Mouse (Mus musculus) urinary bladder, adult 18-20 months (tissue): ENCODE results near the gene Upp2.

Experiments used
- DNase-seq, 2 experiments: peaks; one replicate each; pipeline ENCODE4 v3.0.0; 2022; ENCODE audit warnings: low spot score in 2 of 2, mixed read lengths in 2 of 2

Gene Upp2

DNA sequence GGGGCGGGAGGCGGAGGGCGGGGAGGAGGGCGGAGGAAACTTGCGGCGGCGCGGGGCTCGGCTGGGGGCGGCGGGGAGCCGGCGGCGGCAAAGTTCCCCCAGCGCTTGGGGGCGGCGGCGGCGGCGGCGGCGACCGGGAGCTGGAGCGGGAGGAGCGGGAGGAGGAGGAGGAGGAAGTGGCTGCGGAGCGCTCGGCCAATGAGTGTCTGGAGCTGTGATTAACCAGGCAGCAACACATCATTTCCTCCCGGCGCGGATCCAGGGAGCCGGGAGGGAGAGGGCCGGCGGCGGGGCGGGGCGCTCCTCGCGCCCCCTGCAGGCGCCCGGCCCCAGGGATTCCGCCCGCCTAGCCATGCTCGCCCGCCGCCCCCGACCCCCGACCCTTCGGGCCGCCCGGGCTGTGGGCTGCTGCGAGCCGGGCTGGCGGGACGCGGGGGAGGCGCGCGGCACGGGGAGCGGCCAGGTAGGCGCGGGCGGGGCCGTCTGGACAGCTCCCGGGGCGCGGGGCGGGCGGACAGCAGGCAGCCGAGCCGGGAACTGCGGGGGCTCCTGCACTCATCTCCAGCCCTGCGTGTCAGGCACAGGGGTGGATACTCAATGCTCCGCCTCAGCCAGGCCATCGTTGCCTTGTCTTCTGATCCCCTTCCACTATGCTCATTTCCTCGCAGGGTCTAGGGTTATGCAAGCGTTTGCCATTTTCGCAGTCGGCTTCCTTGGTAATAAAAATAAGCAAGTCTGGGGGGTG, at the start of gene Upp2, which contains the start of gene Acvr1:
Upp2 (plus strand) TSS at position 233 of the 745 bp plus-strand sequence.
Acvr1 (minus strand) TSS at position 92 of the 745 bp plus-strand sequence.
- DNase-seq = peak; percentile 67 to 86

DNA sequence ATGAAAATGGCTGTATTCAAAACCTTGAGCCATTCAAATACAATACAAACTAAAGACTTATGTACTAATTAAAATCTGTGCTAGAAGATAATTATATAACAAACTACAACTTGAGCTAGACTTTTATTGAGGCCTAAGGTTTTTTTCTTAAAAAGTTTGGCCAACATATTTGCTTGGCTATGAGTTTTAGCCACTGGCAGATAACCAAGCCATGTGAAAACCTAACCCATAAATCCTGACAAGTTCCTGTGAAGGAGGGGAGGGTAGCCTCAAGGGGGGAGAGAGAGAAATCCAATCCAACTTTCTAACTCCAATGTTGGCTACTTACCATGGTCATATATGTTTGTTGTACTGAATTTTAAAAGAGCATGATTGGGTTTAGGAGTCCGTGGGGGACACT, 48.6 kb upstream of the Upp2 start:
- DNase-seq = no peak

DNA sequence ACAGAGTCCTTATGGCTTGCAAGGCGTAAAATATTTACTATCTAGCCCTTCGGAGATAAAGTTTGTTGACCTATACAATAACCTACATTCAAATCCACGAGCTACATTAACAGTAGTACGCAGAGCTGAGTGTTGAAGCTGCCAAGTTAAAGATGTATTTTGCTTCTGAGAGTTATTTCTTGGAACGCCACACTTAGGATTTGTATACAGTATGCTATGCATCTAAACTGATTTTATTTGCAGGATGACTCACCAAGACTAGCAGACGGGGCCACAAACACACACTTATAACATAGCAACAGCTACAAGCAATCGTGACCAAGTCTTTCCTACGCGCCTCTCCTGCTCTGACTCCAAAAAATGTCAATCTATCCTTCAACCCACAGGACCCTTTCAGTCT, 46.4 kb upstream of the Upp2 start:
- no peak for DNase-seq

DNA sequence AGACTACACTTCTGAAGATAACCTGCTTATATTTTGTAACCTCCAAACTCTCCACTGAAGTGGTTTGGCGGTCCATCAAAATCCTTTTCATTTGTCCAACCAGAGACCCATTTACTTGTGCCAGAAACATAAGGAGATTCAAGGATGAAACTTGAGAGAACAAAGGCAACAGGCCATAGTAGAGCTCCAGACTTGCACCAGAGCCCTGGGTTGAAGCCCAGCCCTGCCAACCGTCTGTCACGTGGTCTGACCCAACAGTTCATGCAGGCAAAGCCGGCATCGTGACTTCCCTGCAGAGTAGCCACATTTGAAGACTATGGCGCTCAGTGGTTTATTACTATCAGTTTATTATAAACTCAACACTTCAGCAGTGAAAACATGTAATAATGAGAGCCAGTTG, 45.5 kb upstream of the Upp2 start:
- no peak for DNase-seq

DNA sequence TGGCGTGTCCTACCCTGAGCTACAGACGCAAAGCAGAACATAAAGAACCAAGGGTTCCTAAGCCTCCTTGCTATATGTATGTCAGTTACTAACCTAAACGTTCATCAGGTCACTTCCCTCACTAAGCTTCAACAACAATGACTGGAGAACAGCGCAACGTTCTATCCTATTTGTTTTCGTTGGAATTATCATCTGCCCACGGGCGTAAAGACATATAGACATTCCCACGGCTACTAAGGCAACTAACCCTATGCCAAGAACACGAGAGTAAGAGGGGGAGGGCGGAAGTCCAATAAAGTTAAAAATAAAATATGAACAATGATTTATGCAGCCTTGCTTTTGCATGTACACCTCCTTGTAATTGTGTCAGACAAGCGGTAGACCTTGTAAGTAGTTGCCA, 44.0 kb upstream of the Upp2 start:
- DNase-seq = no peak

DNA sequence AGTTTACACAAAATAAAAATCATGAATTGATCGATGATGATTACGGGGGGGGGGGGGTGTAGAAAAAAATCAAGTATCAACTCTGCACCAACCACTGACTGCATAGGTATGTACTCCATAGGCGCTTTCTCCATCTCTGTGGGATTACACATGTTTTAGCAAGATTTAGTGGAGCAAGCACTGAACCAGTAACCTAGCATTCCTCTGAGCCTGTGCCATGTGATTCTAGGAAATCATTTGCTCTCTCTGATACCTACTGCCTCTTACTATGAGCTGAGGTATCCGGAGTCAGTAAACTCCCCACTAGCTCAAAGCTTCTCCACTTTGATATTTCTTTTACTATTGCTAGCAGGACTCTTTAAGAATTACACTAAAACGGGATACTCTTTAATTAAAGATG, 43.2 kb upstream of the Upp2 start:
- DNase-seq = no peak

DNA sequence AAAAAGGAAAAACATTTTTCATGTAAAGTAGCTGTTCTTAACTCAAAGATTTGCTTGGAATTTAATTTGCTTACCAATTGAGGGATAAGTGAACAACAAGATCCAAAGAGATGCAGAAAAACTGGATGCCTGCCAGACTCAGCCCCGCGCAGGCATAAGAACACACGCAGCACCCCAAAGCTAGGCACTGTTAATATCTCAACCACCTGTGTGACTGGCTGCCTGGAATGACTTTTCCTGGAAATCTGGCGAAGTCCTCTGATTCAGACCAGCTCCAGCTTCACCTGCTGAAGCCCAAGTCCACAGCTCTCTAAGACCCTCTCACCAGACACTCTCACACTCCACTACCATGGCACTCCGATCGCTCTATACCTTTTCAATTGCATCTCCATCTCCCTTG, 42.7 kb upstream of the Upp2 start:
- no peak for DNase-seq

DNA sequence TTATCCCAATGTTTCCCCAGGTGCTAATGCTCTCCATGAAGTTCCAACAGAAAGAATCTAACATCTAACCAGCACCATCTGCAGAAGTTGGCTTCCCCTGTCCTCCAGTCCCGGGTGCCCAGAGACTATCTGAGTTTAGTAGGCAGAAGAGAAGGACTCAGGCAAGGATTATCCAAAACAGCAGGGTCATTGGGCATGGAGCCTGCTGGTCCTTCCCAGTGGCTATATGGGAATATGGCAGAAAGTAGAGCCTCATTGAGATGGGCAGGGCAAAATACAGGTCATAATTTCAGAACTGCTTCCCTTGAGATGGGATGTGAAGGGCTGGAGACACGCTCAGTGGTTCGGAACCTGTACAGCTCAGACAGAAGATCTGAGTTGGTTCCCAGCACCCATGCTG, 39.3 kb upstream of the Upp2 start:
- DNase-seq = no peak

DNA sequence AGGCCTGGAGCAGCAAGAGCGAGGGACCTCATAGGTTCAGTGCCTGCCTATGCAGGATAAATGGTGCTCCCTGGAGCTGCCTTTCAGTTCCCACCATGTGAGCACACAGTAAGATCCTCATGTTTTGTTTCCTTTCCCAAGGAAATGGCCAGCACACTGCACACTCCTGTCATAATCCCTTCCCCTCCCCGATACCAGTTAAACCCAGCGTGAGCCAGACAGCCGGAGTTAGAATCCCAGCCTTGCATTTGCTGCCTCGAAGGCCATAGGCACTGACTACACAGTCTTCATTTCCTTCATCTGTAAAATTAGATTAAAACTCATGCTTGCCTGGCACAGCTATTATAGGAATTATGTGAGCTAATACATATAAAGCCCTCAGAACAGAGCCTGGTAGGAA, 37.7 kb upstream of the Upp2 start:
- no peak for DNase-seq

DNA sequence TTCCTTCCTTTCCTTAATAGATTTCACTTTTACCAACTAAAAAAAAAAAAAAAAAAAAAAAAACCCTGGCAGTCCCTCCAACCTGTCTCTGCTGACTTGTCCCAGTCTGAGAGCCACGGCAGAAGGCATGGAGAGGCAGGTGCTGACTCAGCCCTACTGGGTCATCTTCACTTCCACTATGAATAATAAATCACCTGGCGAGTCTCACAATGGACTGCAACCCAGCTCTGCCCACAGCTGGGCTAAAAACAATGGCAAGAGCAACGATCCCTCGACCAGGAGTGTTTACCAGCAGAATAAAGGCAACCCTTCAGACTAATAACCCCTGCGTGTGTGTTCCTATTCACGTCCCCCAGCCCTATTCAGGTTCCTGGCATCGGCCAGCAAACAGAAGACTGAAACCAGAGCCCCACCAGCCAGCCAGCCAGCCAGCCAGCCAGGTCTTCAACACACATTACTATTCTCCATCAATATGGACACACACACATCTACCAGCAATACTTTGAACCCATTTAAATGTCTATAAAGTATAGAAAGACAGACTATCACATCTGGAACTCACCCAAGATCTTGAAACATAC, 37.1 kb upstream of the Upp2 start:
- no peak for DNase-seq

DNA sequence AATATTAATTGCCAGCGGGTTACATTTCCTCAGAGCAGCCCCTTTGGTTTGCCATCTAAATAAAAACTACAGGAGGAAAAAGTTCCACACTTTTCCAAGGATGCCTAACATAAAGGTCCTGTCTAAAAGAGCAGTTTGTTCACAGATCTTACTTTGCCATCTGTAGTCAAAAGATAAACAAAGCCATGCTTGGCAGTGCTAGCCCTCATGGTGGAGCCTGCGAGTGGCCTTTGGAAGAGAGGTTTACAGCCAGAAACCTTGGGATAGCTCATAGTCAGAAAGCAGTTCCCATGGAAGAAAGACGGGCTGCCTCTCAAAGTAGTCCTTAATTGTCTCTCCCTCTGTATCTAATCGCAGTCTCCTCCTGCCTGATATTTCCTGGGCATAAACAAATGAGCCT, 36.6 kb upstream of the Upp2 start:
- no peak for DNase-seq

DNA sequence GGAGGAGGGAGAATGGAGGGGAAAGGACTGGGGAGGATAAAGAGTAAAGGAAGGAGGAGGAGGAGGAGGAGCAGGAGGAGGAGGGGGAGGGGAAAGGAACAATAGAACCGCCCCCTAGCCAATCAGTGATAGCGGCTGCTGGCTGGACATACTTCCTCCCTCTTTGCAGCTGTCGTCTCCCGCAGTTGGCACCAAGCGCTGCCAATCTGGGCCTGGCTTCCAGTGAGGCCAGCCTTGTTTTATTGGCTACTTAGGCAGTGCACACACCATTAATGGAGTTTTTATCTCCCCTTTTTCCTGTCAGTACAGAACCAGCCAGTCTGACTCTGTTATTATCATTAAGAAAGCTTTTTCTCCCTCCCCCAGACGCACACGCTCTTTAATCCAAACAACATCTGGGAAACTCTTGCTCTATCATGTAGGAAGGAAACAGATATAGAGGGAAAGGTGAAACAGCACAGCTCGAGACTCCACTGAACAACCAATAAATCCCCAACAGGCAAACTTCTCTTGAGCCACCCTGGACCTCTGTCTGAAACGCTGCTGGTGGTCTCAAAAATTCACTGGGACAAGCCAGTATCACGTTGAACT, 34.7 kb upstream of the Upp2 start:
- peak in 1 of 2 experiments; percentile 69 for DNase-seq

DNA sequence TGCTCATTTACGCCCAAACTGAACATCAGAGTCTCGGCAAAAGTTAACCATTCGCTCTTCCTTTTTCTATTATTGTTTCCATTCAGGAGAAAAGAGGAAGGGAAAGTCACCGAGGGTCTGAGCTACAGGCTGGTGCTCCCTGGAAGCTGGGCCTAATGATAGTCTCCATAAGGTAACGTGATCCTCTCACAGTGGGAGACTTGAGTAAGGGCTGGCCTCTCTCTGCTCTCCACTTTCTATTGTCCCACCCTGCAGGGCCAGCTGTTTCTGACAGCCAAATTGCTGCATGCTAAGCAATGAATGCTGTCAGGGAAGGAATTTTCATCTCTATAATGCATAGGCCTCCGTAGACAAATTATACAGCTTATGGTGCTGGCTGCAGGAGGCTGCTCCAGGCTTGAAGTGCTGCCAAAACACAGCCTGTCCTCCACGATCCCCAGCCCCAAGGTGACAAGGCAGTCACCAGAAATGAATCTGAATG, 33.5 kb upstream of the Upp2 start:
- no peak for DNase-seq

DNA sequence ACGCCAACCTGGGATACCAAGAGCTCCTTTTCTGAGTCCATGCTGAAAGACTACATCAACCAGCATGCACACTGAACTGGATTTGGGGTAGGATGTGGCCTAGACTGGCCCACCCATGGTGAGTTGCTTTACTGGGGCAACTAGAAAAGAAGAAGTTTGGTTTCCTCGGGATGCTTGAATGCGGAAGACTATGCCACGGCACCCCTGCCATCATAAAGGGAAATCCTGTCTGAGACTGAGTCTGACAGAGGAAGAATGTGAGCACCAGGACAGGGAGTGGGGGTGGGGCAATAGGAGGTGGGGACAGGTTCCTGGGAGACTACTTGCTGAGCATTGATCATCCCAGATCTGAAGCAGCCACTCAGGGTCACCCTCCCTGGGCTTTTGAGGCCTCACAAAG, 32.7 kb upstream of the Upp2 start:
- no peak for DNase-seq

DNA sequence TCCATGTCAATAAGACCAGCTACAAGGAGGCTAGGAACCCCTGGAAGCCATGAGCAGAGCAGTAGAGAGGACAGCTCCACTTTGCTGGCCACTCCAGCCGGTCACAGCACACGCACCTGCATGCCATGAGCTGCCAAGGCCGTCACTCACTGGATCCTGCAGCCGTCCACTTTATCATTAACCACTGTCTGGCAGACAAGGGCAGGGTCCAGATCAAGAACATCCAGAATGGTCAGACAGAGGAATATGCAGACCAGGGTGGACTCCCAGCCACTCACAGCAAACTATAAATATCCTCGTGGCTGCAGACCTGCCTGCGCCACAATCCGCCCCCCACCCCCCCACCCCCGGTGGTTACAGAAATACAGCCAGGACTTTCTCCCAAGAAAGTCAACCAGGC, 31.9 kb upstream of the Upp2 start:
- no peak for DNase-seq

DNA sequence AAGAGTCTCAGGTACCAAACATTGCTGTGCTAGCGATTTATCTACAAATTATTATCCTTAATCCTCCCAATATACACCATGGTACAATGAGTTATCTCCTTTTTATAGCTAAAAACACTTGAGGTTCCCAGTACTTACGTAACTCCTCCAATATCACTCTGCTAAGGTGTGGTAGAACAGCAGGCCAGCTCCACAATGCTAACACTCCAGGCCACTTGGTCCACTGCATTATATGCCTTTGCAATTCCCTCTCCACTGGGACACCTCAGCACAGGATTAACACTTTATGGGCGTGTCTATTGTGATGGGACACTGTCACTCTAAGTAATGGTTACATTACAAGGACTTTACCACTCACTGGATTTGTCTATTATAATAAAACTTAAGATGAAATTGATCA, 30.3 kb upstream of the Upp2 start:
- DNase-seq = no peak

DNA sequence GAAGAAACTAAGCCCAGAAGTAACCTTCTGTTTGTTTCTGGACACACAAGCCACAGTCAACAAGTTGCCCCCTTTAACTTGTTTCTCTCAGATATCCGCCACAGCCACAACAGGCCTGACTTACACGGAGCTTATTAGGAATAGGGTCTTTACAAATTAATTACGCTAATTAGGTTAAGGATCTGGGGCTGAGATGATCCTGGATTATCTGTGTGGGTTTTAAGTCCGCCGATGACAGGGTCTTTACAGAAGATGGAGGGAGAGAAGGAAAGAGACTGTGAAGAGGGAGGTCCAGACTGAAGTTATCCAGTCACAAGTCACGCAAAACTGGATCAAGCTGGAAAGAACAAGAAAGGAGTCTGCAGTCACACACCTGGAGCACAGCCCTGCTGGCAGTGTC, 28.9 kb upstream of the Upp2 start:
- DNase-seq = no peak

DNA sequence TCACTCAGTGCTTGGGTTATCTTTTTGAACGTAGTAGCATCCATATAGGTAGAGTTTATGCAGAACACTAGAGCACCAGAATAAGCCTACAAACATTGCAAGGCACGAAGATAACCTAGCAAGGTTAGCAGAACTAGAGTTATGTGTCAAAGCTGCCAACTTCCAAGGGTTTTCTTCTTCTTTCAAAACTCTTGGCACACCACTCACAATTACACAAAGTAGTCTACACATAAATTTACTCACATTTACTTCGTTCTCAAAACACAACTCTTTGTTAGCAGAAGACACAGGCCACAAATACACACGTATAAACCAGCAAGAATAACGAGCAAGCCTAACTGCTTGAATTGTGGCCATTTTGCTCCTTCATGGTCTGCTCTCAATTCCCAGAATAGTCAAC, 23.8 kb upstream of the Upp2 start:
- no peak for DNase-seq

DNA sequence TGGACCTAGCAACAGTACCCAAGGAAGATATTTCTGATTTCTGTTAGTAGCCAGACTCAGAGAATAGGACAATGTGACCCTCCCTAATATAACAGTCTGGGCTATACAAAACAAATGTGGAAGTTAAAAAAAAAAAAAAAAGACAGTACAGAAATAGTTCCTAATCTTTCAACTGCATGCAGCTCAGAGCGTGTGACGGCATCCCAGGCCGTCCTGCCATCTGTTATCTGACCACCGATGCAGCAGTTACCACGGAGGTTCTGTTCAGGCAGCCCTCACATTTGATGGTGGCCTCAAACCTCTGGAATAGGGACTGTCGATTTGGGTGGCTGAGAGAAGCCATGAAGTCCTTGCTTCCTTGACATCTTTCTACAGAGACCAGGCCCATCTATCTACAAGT, 22.7 kb upstream of the Upp2 start:
- no peak for DNase-seq

DNA sequence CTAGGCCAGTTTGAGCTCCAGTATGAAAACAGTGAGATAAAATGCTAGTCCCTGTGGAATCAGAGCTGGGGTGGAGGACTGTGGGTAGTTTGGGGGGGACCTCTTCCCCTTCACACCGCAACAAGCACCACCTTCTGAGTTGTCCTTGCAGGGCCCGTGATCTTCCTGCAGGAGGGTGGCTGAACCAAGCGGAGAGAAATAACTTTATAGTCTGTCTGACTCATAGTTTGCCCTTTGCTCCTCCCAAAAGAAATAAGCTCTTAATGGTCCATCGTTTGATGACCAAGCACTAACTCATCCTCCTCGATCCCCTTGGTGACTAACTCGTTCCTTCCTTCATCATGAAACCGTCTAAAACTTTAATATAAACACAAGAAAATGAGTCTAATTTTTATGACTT, 20.8 kb upstream of the Upp2 start:
- DNase-seq = no peak

DNA sequence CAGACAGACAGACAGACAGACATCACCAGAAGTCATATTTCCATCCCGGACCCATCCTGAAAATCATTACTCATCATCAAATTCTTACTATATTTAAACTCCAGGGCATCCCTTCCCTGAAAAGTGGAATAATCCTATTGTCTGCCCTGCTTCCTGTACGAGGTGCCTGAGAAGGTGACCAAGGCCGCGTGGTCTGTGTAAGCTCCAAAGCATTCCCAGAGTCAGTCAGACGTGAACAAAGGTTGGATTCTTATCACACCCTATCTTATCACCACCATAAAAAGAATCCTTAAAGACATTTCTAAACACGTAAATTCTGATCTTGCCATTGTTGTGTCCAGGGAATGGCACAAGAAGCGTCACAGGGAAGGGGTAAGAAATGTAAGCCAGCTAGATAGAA, 18.2 kb upstream of the Upp2 start:
- no peak for DNase-seq

DNA sequence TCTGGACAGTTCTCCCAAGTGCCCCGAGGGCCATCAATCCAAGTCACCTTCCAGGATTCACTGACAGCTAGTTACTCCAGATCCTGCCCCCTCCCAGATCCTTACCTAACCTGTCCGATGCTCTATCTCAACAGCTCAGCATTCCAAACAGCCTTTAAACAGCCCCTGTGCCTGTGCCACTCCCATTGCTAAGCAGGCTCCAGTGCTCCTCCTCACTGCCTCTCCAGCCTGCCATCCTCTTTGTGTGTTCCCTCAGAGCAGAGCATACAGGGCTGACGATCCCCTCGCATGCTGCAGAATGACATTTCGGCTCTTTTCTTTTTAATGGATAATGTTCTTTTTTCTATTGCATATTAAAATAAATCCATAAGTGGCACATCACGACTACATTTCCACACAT, 17.1 kb upstream of the Upp2 start:
- no peak for DNase-seq

DNA sequence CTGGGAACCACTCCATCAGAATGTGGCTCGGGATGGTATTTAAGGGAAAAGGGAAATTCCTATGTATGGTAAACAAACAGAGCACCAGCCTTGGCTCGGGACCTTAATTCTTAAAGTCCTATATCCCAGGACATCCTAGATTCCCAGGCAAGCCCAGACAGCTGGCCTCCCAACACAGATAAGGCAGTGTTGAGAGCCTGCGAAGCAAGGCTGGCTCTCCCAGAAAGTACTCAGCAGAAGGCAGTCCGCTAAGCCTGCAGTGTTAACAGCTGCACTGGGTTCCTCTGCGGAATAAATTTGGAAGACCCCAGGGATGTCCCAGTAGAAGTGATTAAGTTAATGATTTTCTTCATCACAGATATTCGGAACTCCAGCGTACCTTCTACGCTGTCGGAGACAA, 16.6 kb upstream of the Upp2 start:
- DNase-seq = no peak
